In the genomic region with DNA sequence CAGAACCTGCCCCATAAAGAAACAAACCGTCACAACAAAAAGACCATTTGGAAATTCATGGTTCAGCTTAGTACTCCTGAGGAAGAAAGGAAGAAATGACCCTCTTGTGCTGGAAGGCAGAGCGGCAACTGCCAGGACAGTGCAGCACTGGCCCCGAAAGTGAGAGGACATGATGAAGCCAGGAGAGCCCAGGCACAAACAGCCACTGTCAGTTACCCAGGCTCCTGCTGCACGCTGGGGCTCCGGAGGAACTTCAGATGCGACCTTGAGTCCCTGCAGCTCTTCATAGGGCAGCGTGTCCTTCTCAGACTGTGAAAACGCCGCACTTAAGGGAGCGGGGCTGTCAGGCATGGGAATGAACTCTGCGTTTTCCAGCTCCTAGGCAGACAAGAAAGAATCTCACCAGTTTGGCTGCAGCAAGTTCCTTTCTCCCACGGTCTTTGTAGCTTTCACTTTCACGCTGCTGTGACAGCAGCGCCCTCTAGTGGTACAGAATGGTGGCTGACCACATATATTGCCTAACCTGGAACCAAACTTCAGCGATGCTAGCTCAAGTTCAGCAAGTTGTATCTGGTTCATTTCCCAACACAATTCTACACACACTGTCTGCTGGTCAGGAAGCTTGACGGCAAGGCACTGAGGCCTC, we compare ENCODE assay signal across 8 mouse cellular contexts. TPM values are rescaled to one million over a fixed set of nuclear protein-coding genes. Genes with fewer than 3 reads are reported as not detected.
A peak's percentile ranks its signal among the peaks of the same experiment; 100 is the strongest.
DNase-seq lines count a peak whose midpoint lies in the region; ATAC-seq lines count a peak whose summit lies in the region.

No protein-coding gene starts in this region.

- 49% methylated on average over 16 of the region's 16 CpGs for WGBS in forebrain, embryonic 14.5 days
- 43% methylated on average over 16 of the region's 16 CpGs for WGBS in neural tube, embryonic 15.5 days

- H3K4me2 ChIP-seq in forebrain, embryonic 14.5 days (ENCODE audit: low read length), result no peak overlapping the region
- no peak overlapping the region for H3K4me2 ChIP-seq in neural tube, embryonic 15.5 days

- no peak overlapping the region for H3K9ac ChIP-seq in forebrain, embryonic 14.5 days (ENCODE audit: low read length)
- H3K9ac ChIP-seq in neural tube, embryonic 15.5 days (replicated peaks), result no peak overlapping the region

- no peak overlapping the region for H3K4me3 ChIP-seq in forebrain, embryonic 14.5 days (ENCODE audit: low read depth, low read length)
- H3K4me3 ChIP-seq in neural tube, embryonic 15.5 days (replicated peaks), result no peak overlapping the region

- DNase-seq in ES-CJ7 (ENCODE audit: low read depth, low spot score), result peak; percentile 81
- peak; percentile 80 for DNase-seq in c-Kit-positive CD71-positive TER-119-negative erythroid progenitor cells, embryonic 14.5 days (ENCODE audit: low read depth)
- DNase-seq in forebrain, embryonic 14.5 days (ENCODE audit: low spot score), result peak; percentile 93
- peak; percentile 87 to 93 for DNase-seq in heart, postnatal 14 days
- DNase-seq in layer of hippocampus, adult 18-20 months (ENCODE audit: low spot score in 2 of 2), result peak; percentile 82 to 95
- peak; percentile 79 to 81 for DNase-seq in lung, adult 18-20 months
- peak; percentile 89 for DNase-seq in testis, postnatal 10 days (ENCODE audit: low spot score)

- H3K36me3 ChIP-seq in forebrain, embryonic 14.5 days (ENCODE audit: control insufficient read depth, insufficient read depth, low read length), result peaks cover 97% of the 10 kb centered on the region
- H3K36me3 ChIP-seq in neural tube, embryonic 15.5 days, result peaks cover 91% of the 10 kb centered on the region

- no peak overlapping the region for H3K27ac ChIP-seq in forebrain, embryonic 14.5 days (ENCODE audit: low read depth, low read length)
- H3K27ac ChIP-seq in neural tube, embryonic 15.5 days (replicated peaks), result peak overlapping the region; percentile 35; the same call in 1 of the 2 replicates

- H3K27me3 ChIP-seq in forebrain, embryonic 14.5 days (replicated peaks; ENCODE audit: control insufficient read depth, insufficient read depth, low read length), result no peaks in the 10 kb centered on the region
- H3K27me3 ChIP-seq in neural tube, embryonic 15.5 days (replicated peaks), result no peaks in the 10 kb centered on the region

- intact Hi-C loops in heart, postnatal 14 days (cut with DNase I), result loop anchor here (1.0 to 2.0 kb wide), 3 partner anchors 136 to 213 kb away; no protein-coding TSS in a partner anchor

- H3K4me1 ChIP-seq in forebrain, embryonic 14.5 days (ENCODE audit: control insufficient read depth, insufficient read depth, low read length), result no peaks in the 10 kb centered on the region
- peaks cover 2% of the 10 kb centered on the region; the same call in 1 of the 2 replicates for H3K4me1 ChIP-seq in neural tube, embryonic 15.5 days

- H3K9me3 ChIP-seq in forebrain, embryonic 14.5 days (replicated peaks; ENCODE audit: control insufficient read depth, low read length), result no peaks in the 10 kb centered on the region
- H3K9me3 ChIP-seq in neural tube, embryonic 15.5 days (replicated peaks), result no peaks in the 10 kb centered on the region

- peak; percentile 71 for ATAC-seq in forebrain, embryonic 14.5 days
- peak; percentile 77; the same call in 1 of the 2 replicates for ATAC-seq in neural tube, embryonic 15.5 days (ENCODE audit: low FRiP score)

RNA-seq across cellular contexts. Expression of gene Zc2hc1c, which starts 17.0 kb away (rescaled TPM):
- polyA plus RNA-seq in forebrain, embryonic 14.5 days (2014; fragmentation: Nextera tagmentation; extraction: Ambion mirVana), result 0.95 and 1.4 TPM in 2 replicates
- total RNA-seq in heart, postnatal 14 days (2021), result 1 to 10 TPM; 1.5 to 2.2 TPM
- 1 to 10 TPM; 1.1 to 1.4 TPM for total RNA-seq in layer of hippocampus, adult 18-20 months (2021)
- polyA plus RNA-seq in neural tube, embryonic 15.5 days (2015; fragmentation: Nextera tagmentation; extraction: Ambion mirVana), result 1.4 TPM in 2 replicates

RNA-seq across cellular contexts. Expression of gene Acyp1, which starts 17.1 kb away (rescaled TPM):
- 60.3 and 65.9 TPM in 2 replicates for polyA plus RNA-seq in forebrain, embryonic 14.5 days (2014; fragmentation: Nextera tagmentation; extraction: Ambion mirVana)
- 10 to 100 TPM; 19.2 to 20.3 TPM for total RNA-seq in heart, postnatal 14 days (2021)
- total RNA-seq in layer of hippocampus, adult 18-20 months (2021), result 10 to 100 TPM; 34.4 to 36.0 TPM
- 53.3 and 53.5 TPM in 2 replicates for polyA plus RNA-seq in neural tube, embryonic 15.5 days (2015; fragmentation: Nextera tagmentation; extraction: Ambion mirVana)

RNA-seq across cellular contexts. Expression of gene Nek9, which starts 33.8 kb away (rescaled TPM):
- 9.5 and 10.4 TPM in 2 replicates for polyA plus RNA-seq in forebrain, embryonic 14.5 days (2014; fragmentation: Nextera tagmentation; extraction: Ambion mirVana)
- 10 to 100 TPM; 75.6 to 75.8 TPM for total RNA-seq in heart, postnatal 14 days (2021)
- 10 to 100 TPM; 34.1 to 35.2 TPM for total RNA-seq in layer of hippocampus, adult 18-20 months (2021)
- polyA plus RNA-seq in neural tube, embryonic 15.5 days (2015; fragmentation: Nextera tagmentation; extraction: Ambion mirVana), result 9.5 and 12.2 TPM in 2 replicates

RNA-seq across cellular contexts. Expression of gene Mlh3, which starts 35.0 kb away (rescaled TPM):
- polyA plus RNA-seq in forebrain, embryonic 14.5 days (2014; fragmentation: Nextera tagmentation; extraction: Ambion mirVana), result 9.0 and 11.1 TPM in 2 replicates
- 1 to 10 TPM; 8.3 to 8.6 TPM for total RNA-seq in heart, postnatal 14 days (2021)
- total RNA-seq in layer of hippocampus, adult 18-20 months (2021), result 10 to 100 TPM; 18.4 to 20.5 TPM
- polyA plus RNA-seq in neural tube, embryonic 15.5 days (2015; fragmentation: Nextera tagmentation; extraction: Ambion mirVana), result 8.5 and 9.0 TPM in 2 replicates
